Mouse (Mus musculus) macrophage (primary cell): ENCODE measurements around the gene Pak1. TPM values are rescaled to one million over a fixed set of nuclear protein-coding genes. Genes with fewer than 3 reads are reported as not detected.

Experiments
- H3K27ac ChIP-seq: fragments of 350-480 bp; formaldehyde crosslinking; 2 replicates; pipeline ENCODE4 v1.9.0; 2021
- H3K36me3 ChIP-seq: fragments of 350-480 bp; formaldehyde crosslinking; 2 replicates; pipeline ENCODE4 v1.9.0; 2021; ENCODE audit errors: inconsistent target
- H3K4me3 ChIP-seq: fragments of 350-480 bp; formaldehyde crosslinking; 2 replicates; pipeline ENCODE4 v1.9.0; 2021; ENCODE audit errors: inconsistent target
- H3K79me2 ChIP-seq: fragments of 350-480 bp; formaldehyde crosslinking; 2 replicates; pipeline ENCODE4 v1.9.0; 2021; ENCODE audit errors: inconsistent target
- WGBS: methylation state at CpG from one replicate; pipeline ENCODE4 v1.1.7; 2026; ENCODE audit warnings: inconsistent platforms; ENCODE audit not compliant: missing documents; 5-methylcytosine and 5-hydroxymethylcytosine counted together
- polyA plus RNA-seq: library from polyadenylated mRNA; stranded (reverse); fragments of 250-400 nt; gene quantifications from 3 replicates; pipeline ENCODE4 v1.2.4, GENCODE M21; 2018; ENCODE audit warnings: inconsistent platforms
- total RNA-seq, 78 experiments: library from RNA; depleted of rRNA; stranded (reverse); fragments of 250-400 nt; gene quantifications; 1 replicate in 9 of 78; 2 replicates in 24 of 78; 3 replicates in 43 of 78; 4 replicates in 2 of 78; pipeline ENCODE4 v1.2.4; 2018; ENCODE audit warnings: inconsistent platforms in 56 of 78

The Pak1 gene
- 10 to 100 TPM in 21 of 26 experiments, 1 to 10 TPM in 5; 5.6 to 43.3 (median 23.1) TPM for total RNA-seq (2018; cell fraction: chromatin; rRNA removed)
- total RNA-seq (2018; cell fraction: cytosol; rRNA removed) = 10 to 100 TPM; 20.2 to 63.0 (median 35.3) TPM
- 10 to 100 TPM in 24 of 26 experiments, 1 to 10 TPM in 2; 9.0 to 45.7 (median 24.7) TPM for total RNA-seq (2018; cell fraction: nucleus; rRNA removed)
- polyA plus RNA-seq = 26.4 to 32.8 TPM (median 31.0 TPM) in 3 replicates

DNA sequence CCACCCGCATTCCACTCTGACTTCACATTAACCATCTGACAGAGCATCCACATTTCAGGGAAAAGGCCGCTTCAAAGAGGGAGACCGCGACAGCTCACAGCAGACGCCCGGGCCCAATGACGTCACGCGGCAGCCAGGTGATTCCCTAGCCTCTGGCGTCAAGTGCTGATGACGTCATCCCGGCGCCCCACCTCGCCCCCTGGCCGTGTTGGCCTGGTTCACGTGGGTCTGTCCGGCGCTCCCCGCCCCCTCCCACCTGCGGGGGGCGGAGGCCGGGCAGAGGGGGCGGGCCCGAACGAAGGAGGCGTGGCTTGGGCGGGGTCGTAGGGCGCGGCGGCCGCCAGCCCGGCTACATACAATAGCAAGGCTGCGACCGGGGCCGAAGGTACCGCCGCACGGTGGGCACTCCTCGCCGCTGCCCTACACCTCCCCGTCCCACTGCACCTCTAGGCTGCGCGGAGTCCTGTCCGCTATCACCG, at the start of gene Pak1:
Gene Pak1 (plus strand): TSS at position 352 of the 479 bp plus-strand sequence.
- Histone ChIP-seq H3K36me3 (no peaks in the 10 kb centered on the region), H3K4me3 (peak within 1 kb of the TSS; percentile 15; the same call in 1 of the 2 replicates), H3K27ac (no peak within 1 kb of the TSS), H3K79me2 (no peaks in the 10 kb centered on the region)
- 2% methylated on average over 43 of the region's 46 CpGs for WGBS

DNA sequence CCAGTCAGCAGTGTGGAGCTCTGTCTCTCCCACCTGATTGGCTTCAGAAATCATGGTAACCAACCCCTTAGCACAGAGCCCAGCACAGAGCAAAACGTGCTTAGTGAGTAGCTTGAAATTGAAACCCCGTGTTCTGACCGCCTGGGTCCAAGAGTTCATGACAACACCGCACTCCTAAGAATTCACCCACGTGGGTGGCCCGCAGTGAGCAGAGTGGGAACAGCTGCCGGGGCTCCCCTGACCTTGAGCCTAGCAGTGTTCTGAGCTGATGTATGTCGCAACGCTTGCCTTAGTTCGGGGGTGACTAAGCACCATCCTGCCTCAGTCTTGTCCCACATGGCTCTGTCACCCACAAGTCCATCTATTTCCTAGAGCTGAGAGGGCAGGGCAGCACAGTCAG, 47.4 kb upstream of the Pak1 start:
- no peak overlapping the region for H3K4me3 ChIP-seq
- no peak overlapping the region for H3K27ac ChIP-seq
- WGBS = 28% methylated on average over 10 of the region's 10 CpGs
- H3K79me2 ChIP-seq = no peaks in the 10 kb centered on the region
- no peaks in the 10 kb centered on the region for H3K36me3 ChIP-seq

GRCm38 (mm10) chr7:97741756-97742291, 46.5 kb upstream of the Pak1 start:
- H3K36me3 ChIP-seq = no peaks in the 10 kb centered on the region
- WGBS = 90% methylated on average over 1 of the region's 1 CpGs
- H3K27ac ChIP-seq = no peak overlapping the region

DNA sequence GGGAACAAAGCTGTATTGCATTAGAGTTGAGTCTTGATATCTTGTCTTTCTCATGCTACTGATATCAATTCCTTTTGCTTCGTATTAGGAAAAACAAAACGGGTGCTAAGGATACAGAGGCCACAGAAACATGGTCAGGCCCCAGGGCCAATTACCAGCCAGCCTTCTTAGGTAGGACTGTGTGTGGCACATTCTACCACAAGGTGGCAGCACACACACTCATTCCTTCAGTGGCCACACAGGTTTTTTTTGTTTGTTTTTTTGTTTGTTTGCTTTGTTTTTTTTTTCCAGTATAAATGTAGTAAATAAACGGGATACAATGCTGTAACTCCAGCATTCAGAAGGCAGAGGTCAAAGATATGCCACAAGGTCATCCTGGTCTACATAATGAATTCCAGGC, 43.0 kb upstream of the Pak1 start:
- Histone ChIP-seq H3K4me3 (no peak overlapping the region), H3K27ac (no peak overlapping the region), H3K36me3 (no peaks in the 10 kb centered on the region), H3K79me2 (no peaks in the 10 kb centered on the region)
- 3% methylated on average over 3 of the region's 3 CpGs for WGBS

More at GRCm38 (mm10) chr7:97741756-97742291, 46.5 kb upstream of the Pak1 start:
- Histone ChIP-seq H3K4me3 (no peak overlapping the region), H3K79me2 (no peaks in the 10 kb centered on the region)

GRCm38 (mm10) chr7:97747176-97747707, 41.1 kb upstream of the Pak1 start:
- no peaks in the 10 kb centered on the region for H3K79me2 ChIP-seq
- no peak overlapping the region for H3K4me3 ChIP-seq
- no peaks in the 10 kb centered on the region for H3K36me3 ChIP-seq
- 86% methylated on average over 4 of the region's 4 CpGs for WGBS
- no peak overlapping the region for H3K27ac ChIP-seq

DNA sequence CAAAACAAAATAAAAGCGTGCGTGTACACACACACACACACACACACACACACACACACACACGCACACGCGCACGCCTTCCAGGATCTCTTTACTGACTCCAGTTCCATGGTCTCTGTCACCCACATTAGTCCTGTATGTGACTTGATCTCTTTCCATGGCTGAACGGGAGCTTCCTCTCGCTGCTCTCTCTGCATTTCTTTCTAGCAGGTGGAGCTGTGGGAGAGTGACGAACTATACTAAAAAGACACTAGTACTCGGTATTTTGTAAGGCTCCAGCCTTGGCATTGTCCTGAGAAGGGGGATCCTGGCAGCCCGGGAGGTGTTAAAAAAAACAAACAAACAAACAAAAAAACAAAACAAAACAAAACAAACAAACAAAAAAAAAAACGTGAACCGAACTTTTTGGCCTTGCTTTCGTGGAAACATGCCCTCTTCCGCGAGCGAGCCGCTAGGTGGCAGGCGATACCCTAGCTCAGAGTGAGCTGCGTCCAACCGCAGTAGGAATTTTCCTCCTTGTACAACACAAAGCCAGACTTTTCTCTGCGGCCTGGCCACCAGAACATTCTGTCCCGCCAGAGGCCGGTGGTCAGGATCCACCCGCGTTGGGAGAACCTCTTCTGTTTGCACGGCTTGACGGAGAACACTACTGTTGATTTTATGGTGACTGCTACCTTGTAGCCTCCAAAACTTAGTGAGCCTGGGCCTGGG, 40.4 kb upstream of the Pak1 start:
- Histone ChIP-seq H3K36me3 (no peaks in the 10 kb centered on the region), H3K79me2 (no peaks in the 10 kb centered on the region), H3K4me3 (peak overlapping the region; percentile 52; the same call in 1 of the 2 replicates), H3K27ac (peak overlapping the region; percentile 77)
- 25% methylated on average over 28 of the region's 28 CpGs for WGBS

- H3K27ac ChIP-seq = peak overlapping the region; percentile 77
- 4% methylated on average over 10 of the region's 10 CpGs for WGBS
- no peaks in the 10 kb centered on the region for H3K36me3 ChIP-seq
- H3K79me2 ChIP-seq = no peaks in the 10 kb centered on the region
- peak overlapping the region; percentile 52 for H3K4me3 ChIP-seq
These were observed 39.7 kb upstream of the Pak1 start for GRCm38 (mm10) chr7:97748527-97749206.

GRCm38 (mm10) chr7:97749207-97750190, 38.8 kb upstream of the Pak1 start:
- WGBS = under 1% methylated on average over 19 of the region's 19 CpGs
- H3K36me3 ChIP-seq = no peaks in the 10 kb centered on the region
- H3K27ac ChIP-seq = peak overlapping the region; percentile 77
- peak overlapping the region; percentile 52 for H3K4me3 ChIP-seq
- H3K79me2 ChIP-seq = no peaks in the 10 kb centered on the region

GRCm38 (mm10) chr7:97756967-97757881, 31.1 kb upstream of the Pak1 start:
- Histone ChIP-seq H3K79me2 (no peaks in the 10 kb centered on the region), H3K27ac (no peak overlapping the region), H3K4me3 (no peak overlapping the region), H3K36me3 (no peaks in the 10 kb centered on the region)
- 88% methylated on average over 18 of the region's 18 CpGs for WGBS

GRCm38 (mm10) chr7:97764591-97764990, 23.8 kb upstream of the Pak1 start:
- peak overlapping the region; percentile 9; the same call in 1 of the 2 replicates for H3K4me3 ChIP-seq
- H3K79me2 ChIP-seq = no peaks in the 10 kb centered on the region
- 27% methylated on average over 11 of the region's 11 CpGs for WGBS
- H3K27ac ChIP-seq = peak overlapping the region; percentile 85
- H3K36me3 ChIP-seq = no peaks in the 10 kb centered on the region

DNA sequence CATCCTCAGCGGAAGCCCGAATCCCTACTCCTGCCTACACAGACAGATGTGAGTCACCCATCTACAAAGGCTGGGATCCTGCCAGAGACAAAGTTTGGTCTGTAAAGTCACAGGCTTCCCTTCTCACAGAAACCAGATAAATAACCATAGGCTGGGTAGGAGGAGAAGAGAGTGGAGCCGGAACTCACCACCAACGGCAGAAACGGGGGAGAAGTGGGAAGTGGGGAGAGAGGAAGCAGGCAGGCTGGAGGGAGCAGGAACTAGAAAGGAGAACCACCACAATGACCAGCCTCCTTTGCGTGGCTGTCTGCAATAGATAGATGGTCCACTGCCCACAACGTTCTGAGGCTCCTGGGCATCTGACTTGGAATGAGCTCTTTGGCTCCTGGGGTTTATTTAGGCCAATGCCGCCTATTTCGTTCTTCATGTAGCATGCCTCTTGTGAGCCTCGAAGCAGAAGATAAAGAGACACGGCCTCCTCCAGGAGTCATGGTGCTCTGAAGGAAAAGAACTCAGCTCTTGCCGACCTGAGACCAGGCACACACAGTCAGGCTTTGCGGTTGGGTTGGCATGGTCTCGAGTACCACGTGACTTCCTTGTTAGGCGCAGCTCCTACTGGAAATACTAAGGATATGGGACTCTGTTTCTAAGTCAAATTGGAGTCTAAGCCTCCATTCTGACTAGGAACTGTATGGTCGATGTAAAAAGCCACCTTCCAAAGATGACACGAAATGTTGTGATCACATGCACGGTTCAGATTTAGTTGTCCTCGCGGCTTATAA, 23.0 kb upstream of the Pak1 start:
- H3K27ac ChIP-seq = peak overlapping the region; percentile 85
- H3K36me3 ChIP-seq = no peaks in the 10 kb centered on the region
- no peaks in the 10 kb centered on the region for H3K79me2 ChIP-seq
- WGBS = 18% methylated on average over 21 of the region's 21 CpGs
- peak overlapping the region; percentile 9; the same call in 1 of the 2 replicates for H3K4me3 ChIP-seq

DNA sequence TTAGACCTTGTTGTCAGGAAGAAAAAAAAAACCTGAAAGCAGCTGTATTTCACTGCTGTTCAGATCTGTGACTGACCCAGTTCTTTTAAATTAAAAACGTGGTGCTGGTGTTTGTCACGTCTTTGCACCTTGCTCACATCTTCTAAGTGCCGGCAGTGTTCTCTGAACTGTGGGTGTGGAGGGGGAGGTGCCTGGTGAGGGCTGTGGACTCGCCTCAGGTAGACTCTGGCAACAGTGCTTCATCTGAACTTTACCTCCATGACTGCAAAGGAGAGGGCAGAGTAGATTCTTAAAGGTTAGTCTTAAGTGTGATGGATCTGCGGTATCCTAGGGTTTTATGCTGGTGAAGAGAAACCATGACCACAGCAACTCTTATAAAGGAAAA, 22.4 kb upstream of the Pak1 start:
- WGBS = 80% methylated on average over 5 of the region's 5 CpGs
- no peaks in the 10 kb centered on the region for H3K36me3 ChIP-seq
- peak overlapping the region; percentile 85 for H3K27ac ChIP-seq
- H3K4me3 ChIP-seq = no peak overlapping the region
- H3K79me2 ChIP-seq = no peaks in the 10 kb centered on the region
